Mouse (Mus musculus) stomach, postnatal 0 days (tissue): ENCODE results near the gene Wnt4.

Experiments
- CTCF ChIP-seq: IDR thresholded peaks from 2 replicates; pipeline ENCODE4 v1.5.1; 2016; ENCODE audit warnings: antibody characterized with exemption, low read depth, mild to moderate bottlenecking, moderate library complexity
- EP300 ChIP-seq: optimal IDR thresholded peaks from 2 replicates; pipeline ENCODE3; 2016; ENCODE audit warnings: antibody characterized with exemption

DNA sequence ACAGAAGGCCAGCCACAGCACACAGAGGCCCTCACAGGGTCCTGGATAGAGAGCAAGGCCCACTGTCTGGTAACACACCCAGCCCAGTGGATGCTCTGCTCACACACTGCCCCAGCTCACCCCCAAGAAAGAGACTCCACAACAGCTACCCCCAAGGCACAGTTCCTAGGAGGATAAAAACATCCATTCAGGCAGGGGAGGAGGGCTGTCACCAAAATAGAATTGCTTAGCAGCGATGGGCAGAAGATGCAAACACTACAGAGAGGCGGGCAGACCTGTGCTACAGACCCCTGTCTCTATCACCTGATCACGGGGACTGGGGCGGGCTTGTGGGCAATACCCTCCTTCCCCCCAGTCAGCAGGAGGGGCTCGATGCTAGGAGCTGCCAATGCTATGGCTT, 17.2 kb downstream of the Wnt4 start:
- TF ChIP-seq CTCF = no peak
- TF ChIP-seq EP300 = no peak
